Mouse (Mus musculus): Measurements from ENCODE around the gene Muc5b.

The Muc5b gene

GRCm38 (mm10) chr7:141908591-141908990 lies 69.7 kb downstream of the Muc5b start:
- DNase-seq = no peak

DNA sequence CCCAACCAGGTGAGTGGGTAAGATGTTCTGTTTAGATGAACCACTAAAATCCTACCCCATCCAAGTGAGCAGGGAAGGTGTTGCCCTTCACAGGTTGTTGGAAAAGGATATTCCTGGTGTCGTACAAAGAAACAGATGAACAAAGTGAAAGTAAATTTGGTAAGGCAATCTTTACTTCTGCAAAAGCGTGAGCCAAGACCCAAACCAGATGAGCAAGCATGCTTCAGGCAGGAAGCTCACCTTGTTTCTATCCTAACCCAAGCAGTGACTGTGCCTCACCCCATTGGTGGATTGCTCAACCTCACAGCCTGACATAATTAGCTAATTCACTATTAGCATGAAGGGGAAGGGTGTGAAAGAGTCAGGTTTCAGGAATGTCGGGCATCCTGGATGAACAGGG lies 72.4 kb downstream of the Muc5b start:
- DNase-seq = no peak

GRCm38 (mm10) chr7:141918407-141918806 lies 79.5 kb downstream of the Muc5b start, which contains the start of gene Tollip:
Gene Tollip, minus strand, starts transcription at chr7:141918507.
- DNase-seq = no peak
